In the genomic region with DNA sequence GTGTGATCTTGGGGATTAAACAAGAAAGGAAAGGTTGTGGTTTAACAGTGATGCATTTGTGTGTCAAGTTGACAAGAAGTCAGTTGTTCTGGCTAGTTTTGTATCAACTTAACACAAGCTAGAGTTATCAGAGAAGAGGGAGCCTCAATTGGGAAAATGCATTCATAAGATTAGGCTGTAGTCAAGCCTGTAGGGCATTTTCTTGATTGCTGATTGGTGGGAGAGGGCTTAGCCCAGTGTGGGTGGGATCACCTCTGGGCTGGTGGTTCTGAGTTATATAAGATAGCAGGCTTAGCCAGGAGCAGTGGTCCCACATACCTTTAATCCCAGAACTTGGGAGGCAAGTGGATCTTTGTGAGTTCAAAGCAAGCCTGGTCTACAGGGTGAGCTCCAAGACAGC, we compare ENCODE assay signal across 14 mouse cellular contexts.
"Had no signal": no experiment of that assay in that cellular context is flagged by ENCODE, and none has a peak within 500 bp of the region (broad histone marks: within the 10 kb centered on the region; RNA-seq: fewer than 3 reads in every experiment).

No protein-coding gene starts in this region.

- DNase-seq: kidney, adult 11 months; kidney, adult 9 months; kidney, postnatal 14 days; left cerebral cortex, postnatal 4 days; lung, adult 18-20 months; midbrain, embryonic 14.5 days; retina, postnatal 1 day; right cerebral cortex, postnatal 4 days; spleen, adult 18-20 months; thymus, postnatal 4 days had no signal

- H3K4me1 ChIP-seq: limb, embryonic 13.5 days; midbrain, embryonic 10.5 days; neural tube, embryonic 12.5 days had no signal

- H3K4me3 ChIP-seq: limb, embryonic 13.5 days; midbrain, embryonic 10.5 days; myocyte; neural tube, embryonic 12.5 days had no signal

- H3K4me2 ChIP-seq: limb, embryonic 13.5 days; neural tube, embryonic 12.5 days had no signal

- H3K27ac ChIP-seq: limb, embryonic 13.5 days; midbrain, embryonic 10.5 days; neural tube, embryonic 12.5 days had no signal

- H3K9ac ChIP-seq: limb, embryonic 13.5 days; neural tube, embryonic 12.5 days had no signal

- H3K9me3 ChIP-seq: neural tube, embryonic 12.5 days had no signal

- H3K27me3 ChIP-seq: limb, embryonic 13.5 days; neural tube, embryonic 12.5 days had no signal
